Mouse (Mus musculus) forebrain, embryonic 15.5 days (tissue): ENCODE measurements around the gene Galntl6. TPM values are rescaled to one million over a fixed set of nuclear protein-coding genes. Genes with fewer than 3 reads are reported as not detected.
A peak's percentile ranks its signal among the peaks of the same experiment; 100 is the strongest.

Experiments used
- ATAC-seq: fragments of 200-750 bp; cut with Nextera tagmentation; replicated peaks from 2 replicates; pipeline ENCODE4 v1.8.0; 2017; ENCODE audit warnings: mild to moderate bottlenecking, moderate TSS enrichment, moderate library complexity
- H3K27ac ChIP-seq: fragments of 300-500 bp; sonication (generic); replicated peaks from 2 replicates; pipeline ENCODE4 v1.5.1; 2015; ENCODE audit warnings: mild to moderate bottlenecking, inconsistent platforms
- H3K27me3 ChIP-seq: fragments of 300-500 bp; sonication (generic); 2 replicates; pipeline ENCODE4 v1.6.1; 2015; ENCODE audit warnings: inconsistent platforms
- H3K36me3 ChIP-seq: fragments of 300-500 bp; sonication (generic); 2 replicates; pipeline ENCODE4 v1.6.1; 2015; ENCODE audit warnings: mild to moderate bottlenecking, inconsistent platforms
- H3K4me1 ChIP-seq: fragments of 300-500 bp; sonication (generic); 2 replicates; pipeline ENCODE4 v1.6.1; 2015; ENCODE audit warnings: inconsistent platforms
- H3K4me2 ChIP-seq: fragments of 300-500 bp; sonication (generic); replicated peaks from 2 replicates; pipeline ENCODE4 v1.6.1; 2015; ENCODE audit warnings: mild to moderate bottlenecking, inconsistent platforms
- H3K4me3 ChIP-seq: fragments of 300-500 bp; sonication (generic); 2 replicates; pipeline ENCODE4 v1.5.1; 2015; ENCODE audit warnings: mild to moderate bottlenecking, inconsistent platforms
- H3K9ac ChIP-seq: fragments of 300-500 bp; sonication (generic); replicated peaks from 2 replicates; pipeline ENCODE4 v1.6.1; 2015; ENCODE audit warnings: mild to moderate bottlenecking, inconsistent platforms
- H3K9me3 ChIP-seq: fragments of 300-500 bp; sonication (generic); 2 replicates; pipeline ENCODE4 v1.6.1; 2016; ENCODE audit warnings: inconsistent platforms
- WGBS: fragments of 180-500 bp; shearing (Covaris S2); methylation state at CpG from one replicate; pipeline ENCODE4 v1.1.7; 2015; ENCODE audit warnings: mixed read lengths; 5-methylcytosine and 5-hydroxymethylcytosine counted together
- polyA plus RNA-seq: library from polyadenylated mRNA; unstranded; fragments of >200 nt; fragmentation: Nextera tagmentation; extraction: Ambion mirVana; gene quantifications from 2 replicates; pipeline ENCODE4 v1.2.1, GENCODE M21; 2015

The Galntl6 gene
- polyA plus RNA-seq, 1 experiment from 2014 or later, result 7.3 TPM

GRCm38 (mm10) chr8:58234220-58234619, 678.2 kb downstream of the Galntl6 start:
- no peak overlapping the region for H3K4me3 ChIP-seq
- H3K4me1 ChIP-seq, result no peaks in the 10 kb centered on the region
- 22% methylated on average over 2 of the region's 2 CpGs for WGBS
- H3K27ac ChIP-seq, result no peak overlapping the region
- no peak for ATAC-seq
- H3K9ac ChIP-seq, result no peak overlapping the region
- H3K27me3 ChIP-seq, result no peaks in the 10 kb centered on the region
- no peaks in the 10 kb centered on the region for H3K36me3 ChIP-seq
- H3K4me2 ChIP-seq, result no peak overlapping the region
- H3K9me3 ChIP-seq, result no peaks in the 10 kb centered on the region

- Histone ChIP-seq H3K9ac (no peak overlapping the region), H3K9me3 (no peaks in the 10 kb centered on the region), H3K4me1 (no peaks in the 10 kb centered on the region), H3K36me3 (no peaks in the 10 kb centered on the region), H3K27ac (no peak overlapping the region), H3K4me2 (no peak overlapping the region), H3K4me3 (no peak overlapping the region), H3K27me3 (no peaks in the 10 kb centered on the region)
- ATAC-seq, result no peak
- 92% methylated on average over 1 of the region's 1 CpGs for WGBS
Observed at GRCm38 (mm10) chr8:58228725-58229124, 683.7 kb downstream of the Galntl6 start.

- no peaks in the 10 kb centered on the region for H3K27me3 ChIP-seq
- H3K36me3 ChIP-seq, result no peaks in the 10 kb centered on the region
- H3K4me2 ChIP-seq, result no peak overlapping the region
- no peak overlapping the region for H3K9ac ChIP-seq
- no peak for ATAC-seq
- no peak overlapping the region for H3K27ac ChIP-seq
- WGBS, result 60% methylated on average over 8 of the region's 8 CpGs
- no peak overlapping the region for H3K4me3 ChIP-seq
- H3K9me3 ChIP-seq, result no peaks in the 10 kb centered on the region
- no peaks in the 10 kb centered on the region for H3K4me1 ChIP-seq
Observed at GRCm38 (mm10) chr8:58217885-58218284, 694.6 kb downstream of the Galntl6 start.

DNA sequence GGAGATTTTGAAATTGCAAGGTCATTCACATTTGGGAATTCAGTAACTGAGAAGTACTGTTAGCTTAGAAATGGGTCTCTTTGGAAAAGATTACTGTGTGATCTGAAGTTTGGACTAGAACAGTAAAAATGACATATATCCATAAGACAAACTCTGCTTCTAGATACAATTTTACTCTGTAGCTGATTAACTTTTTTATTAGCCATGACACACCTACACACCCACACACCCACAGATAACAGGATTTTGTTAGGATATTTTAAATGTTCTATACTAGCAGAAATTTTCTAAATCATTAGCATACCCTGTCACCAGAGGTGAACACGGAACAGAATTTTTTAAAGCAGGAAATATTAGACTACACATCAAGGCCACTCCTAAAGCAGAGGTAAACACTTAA, 722.7 kb downstream of the Galntl6 start:
- no peak overlapping the region for H3K4me3 ChIP-seq
- no peaks in the 10 kb centered on the region for H3K27me3 ChIP-seq
- 82% methylated on average over 1 of the region's 1 CpGs for WGBS
- H3K4me1 ChIP-seq, result no peaks in the 10 kb centered on the region
- H3K36me3 ChIP-seq, result no peaks in the 10 kb centered on the region
- H3K4me2 ChIP-seq, result no peak overlapping the region
- no peaks in the 10 kb centered on the region for H3K9me3 ChIP-seq
- H3K9ac ChIP-seq, result no peak overlapping the region
- no peak overlapping the region for H3K27ac ChIP-seq
- no peak for ATAC-seq

GRCm38 (mm10) chr8:58146961-58147360, 765.5 kb downstream of the Galntl6 start:
- Histone ChIP-seq H3K36me3 (no peaks in the 10 kb centered on the region), H3K4me3 (no peak overlapping the region)
- WGBS, result 9% methylated on average over 1 of the region's 1 CpGs

DNA sequence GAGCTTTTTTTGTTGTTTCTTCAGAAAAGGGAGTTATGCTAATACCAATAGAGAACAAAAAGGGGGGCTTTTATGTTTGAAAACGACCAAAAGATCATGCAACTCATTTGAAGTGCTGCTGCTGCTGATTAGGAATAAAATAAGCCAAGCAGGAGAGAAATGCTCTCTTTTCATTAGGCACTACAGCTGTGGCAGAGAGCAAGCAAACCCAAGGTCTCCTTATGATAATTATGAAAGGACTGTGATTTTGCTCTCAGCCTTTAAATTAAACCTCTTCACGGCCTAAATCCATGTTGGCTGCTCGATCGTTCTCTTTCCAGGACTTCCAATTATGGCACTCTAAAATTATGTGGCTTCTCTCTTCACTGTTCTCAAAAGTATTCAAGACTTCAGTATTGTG, 825.7 kb downstream of the Galntl6 start:
- H3K36me3 ChIP-seq, result no peaks in the 10 kb centered on the region
- no peaks in the 10 kb centered on the region for H3K9me3 ChIP-seq
- H3K4me3 ChIP-seq, result no peak overlapping the region
- no peak overlapping the region for H3K9ac ChIP-seq
- H3K4me1 ChIP-seq, result 0 out of 2 replicates have a peak, but pooled peaks cover 5% of the 10 kb centered on the region
- no peak overlapping the region for H3K27ac ChIP-seq
- 8% methylated on average over 4 of the region's 4 CpGs for WGBS
- peak; percentile 46; the same call in 1 of the 2 replicates for ATAC-seq
- no peaks in the 10 kb centered on the region for H3K27me3 ChIP-seq
- H3K4me2 ChIP-seq, result no peak overlapping the region

More at GRCm38 (mm10) chr8:58146961-58147360, 765.5 kb downstream of the Galntl6 start:
- no peak overlapping the region for H3K27ac ChIP-seq
- no peaks in the 10 kb centered on the region for H3K9me3 ChIP-seq
- no peak overlapping the region for H3K9ac ChIP-seq
- no peak overlapping the region for H3K4me2 ChIP-seq
- H3K27me3 ChIP-seq, result no peaks in the 10 kb centered on the region
- ATAC-seq, result peak; percentile 78
- H3K4me1 ChIP-seq, result no peaks in the 10 kb centered on the region

GRCm38 (mm10) chr8:58084931-58085330, 827.5 kb downstream of the Galntl6 start:
- ATAC-seq, result no peak
- no peak overlapping the region for H3K4me3 ChIP-seq
- 82% methylated on average over 6 of the region's 6 CpGs for WGBS
- H3K9ac ChIP-seq, result no peak overlapping the region
- no peak overlapping the region for H3K4me2 ChIP-seq
- no peaks in the 10 kb centered on the region for H3K27me3 ChIP-seq
- H3K9me3 ChIP-seq, result no peaks in the 10 kb centered on the region
- H3K36me3 ChIP-seq, result no peaks in the 10 kb centered on the region
- H3K4me1 ChIP-seq, result 0 out of 2 replicates have a peak, but pooled peaks cover 5% of the 10 kb centered on the region
- H3K27ac ChIP-seq, result no peak overlapping the region

- 85% methylated on average over 5 of the region's 5 CpGs for WGBS
- no peak for ATAC-seq
- Histone ChIP-seq H3K9me3 (no peaks in the 10 kb centered on the region), H3K4me1 (0 out of 2 replicates have a peak, but pooled peaks cover 2% of the 10 kb centered on the region), H3K9ac (no peak overlapping the region), H3K36me3 (no peaks in the 10 kb centered on the region), H3K27ac (no peak overlapping the region), H3K27me3 (no peaks in the 10 kb centered on the region), H3K4me2 (no peak overlapping the region), H3K4me3 (no peak overlapping the region)
Observed at GRCm38 (mm10) chr8:58081715-58082114, 830.7 kb downstream of the Galntl6 start.

DNA sequence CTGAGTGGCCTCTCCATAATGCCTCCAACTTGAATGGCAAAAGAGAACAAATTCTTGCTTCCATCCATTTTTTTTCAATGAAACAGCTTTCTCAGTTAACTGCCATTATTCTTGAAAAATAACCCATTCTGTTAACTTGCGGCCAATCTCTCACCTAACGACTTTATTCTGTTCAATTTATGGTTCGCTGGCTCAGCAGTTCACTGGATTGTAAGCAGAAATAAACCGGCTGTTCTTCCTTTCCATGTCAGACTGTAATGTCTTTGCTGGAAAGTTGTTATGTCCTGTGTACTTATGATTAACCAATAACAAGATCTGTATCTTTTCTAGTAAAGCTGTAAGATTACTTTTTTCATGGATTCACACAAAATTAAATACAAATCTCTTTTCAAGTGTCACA, 837.8 kb downstream of the Galntl6 start:
- no peaks in the 10 kb centered on the region for H3K27me3 ChIP-seq
- H3K27ac ChIP-seq, result no peak overlapping the region
- no peaks in the 10 kb centered on the region for H3K36me3 ChIP-seq
- no peaks in the 10 kb centered on the region for H3K4me1 ChIP-seq
- WGBS, result 54% methylated on average over 4 of the region's 4 CpGs
- no peaks in the 10 kb centered on the region for H3K9me3 ChIP-seq
- no peak overlapping the region for H3K4me2 ChIP-seq
- no peak overlapping the region for H3K4me3 ChIP-seq
- no peak for ATAC-seq
- H3K9ac ChIP-seq, result no peak overlapping the region

DNA sequence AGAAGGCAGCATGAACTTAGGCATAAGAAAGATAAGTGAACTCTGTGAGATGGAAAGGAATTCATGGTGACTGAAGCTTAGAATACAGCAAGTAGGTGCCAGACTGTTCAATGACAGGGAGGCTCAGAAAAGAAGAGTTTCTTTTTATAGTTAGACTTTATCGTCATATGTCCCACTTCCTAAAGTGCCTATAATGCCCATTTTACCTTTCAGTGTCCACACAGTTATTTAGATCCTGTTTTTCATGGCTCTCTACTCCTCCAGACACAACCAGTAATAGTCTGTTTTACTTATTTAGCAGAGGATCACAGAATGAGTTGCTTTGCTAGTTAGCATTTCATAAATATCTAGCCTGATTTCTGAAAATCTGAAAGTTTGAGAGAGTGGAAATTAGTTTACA, 838.7 kb downstream of the Galntl6 start:
- WGBS, result 85% methylated on average over 1 of the region's 1 CpGs
- H3K27me3 ChIP-seq, result no peaks in the 10 kb centered on the region
- H3K4me1 ChIP-seq, result no peaks in the 10 kb centered on the region
- no peak for ATAC-seq
- H3K27ac ChIP-seq, result no peak overlapping the region
- H3K4me3 ChIP-seq, result no peak overlapping the region
- no peaks in the 10 kb centered on the region for H3K9me3 ChIP-seq
- no peak overlapping the region for H3K4me2 ChIP-seq
- no peaks in the 10 kb centered on the region for H3K36me3 ChIP-seq
- no peak overlapping the region for H3K9ac ChIP-seq

- ATAC-seq, result 0 out of 2 replicates have a peak, but pooled peaks have one; percentile 57
- H3K4me2 ChIP-seq, result no peak overlapping the region
- 32% methylated on average over 3 of the region's 3 CpGs for WGBS
Observed at GRCm38 (mm10) chr8:58032271-58032670, 880.2 kb downstream of the Galntl6 start.

GRCm38 (mm10) chr8:58025558-58025957, 886.9 kb downstream of the Galntl6 start:
- WGBS, result 90% methylated on average over 4 of the region's 4 CpGs
- Histone ChIP-seq H3K27me3 (no peaks in the 10 kb centered on the region), H3K4me2 (no peak overlapping the region), H3K4me1 (no peaks in the 10 kb centered on the region), H3K36me3 (no peaks in the 10 kb centered on the region), H3K9ac (no peak overlapping the region), H3K9me3 (no peaks in the 10 kb centered on the region), H3K4me3 (no peak overlapping the region), H3K27ac (no peak overlapping the region)
- no peak for ATAC-seq

More at GRCm38 (mm10) chr8:58032271-58032670, 880.2 kb downstream of the Galntl6 start:
- Histone ChIP-seq H3K27me3 (no peaks in the 10 kb centered on the region), H3K36me3 (no peaks in the 10 kb centered on the region), H3K4me3 (no peak overlapping the region), H3K9me3 (no peaks in the 10 kb centered on the region), H3K9ac (no peak overlapping the region), H3K4me1 (0 out of 2 replicates have a peak, but pooled peaks cover 2% of the 10 kb centered on the region), H3K27ac (no peak overlapping the region)

DNA sequence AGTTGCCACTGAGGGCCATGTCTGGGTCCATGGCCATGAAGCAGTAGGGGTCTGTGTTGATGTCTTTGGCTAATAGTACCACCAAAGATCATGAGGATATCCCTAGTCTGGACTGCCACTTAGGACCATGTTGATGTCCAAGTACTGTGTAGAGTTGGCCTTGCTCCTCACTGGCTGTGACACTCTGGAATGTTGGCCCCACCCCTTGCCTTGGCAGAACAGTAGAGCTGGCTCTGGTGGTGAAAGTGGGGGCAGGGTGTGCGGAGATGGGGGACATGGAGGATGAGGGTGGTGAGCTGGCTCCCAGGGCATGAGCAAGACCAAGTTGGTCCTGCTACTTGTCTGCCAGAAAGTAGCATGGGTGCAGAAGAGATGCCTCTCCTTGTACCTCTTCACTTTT, 887.3 kb downstream of the Galntl6 start:
- H3K4me1 ChIP-seq, result no peaks in the 10 kb centered on the region
- no peaks in the 10 kb centered on the region for H3K36me3 ChIP-seq
- H3K9ac ChIP-seq, result no peak overlapping the region
- H3K4me2 ChIP-seq, result no peak overlapping the region
- H3K27ac ChIP-seq, result no peak overlapping the region
- no peaks in the 10 kb centered on the region for H3K9me3 ChIP-seq
- WGBS, result 96% methylated on average over 1 of the region's 1 CpGs
- no peak overlapping the region for H3K4me3 ChIP-seq
- ATAC-seq, result no peak
- H3K27me3 ChIP-seq, result no peaks in the 10 kb centered on the region
